Mouse (Mus musculus) embryonic fibroblast, embryonic 13.5 days (primary cell): ENCODE measurements around the gene Atrn.

Source experiments
- CTCF ChIP-seq: IDR thresholded peaks from 2 replicates; pipeline ENCODE4 v1.5.1; 2011; ENCODE audit warnings: mild to moderate bottlenecking, control low read depth, low read length, moderate library complexity, borderline replicate concordance; ENCODE audit not compliant: insufficient read depth
- POLR2A ChIP-seq: IDR thresholded peaks from 2 replicates; pipeline ENCODE4 v1.6.1; 2011; ENCODE audit warnings: low read depth, mild to moderate bottlenecking, control low read depth, low read length, moderate library complexity

DNA sequence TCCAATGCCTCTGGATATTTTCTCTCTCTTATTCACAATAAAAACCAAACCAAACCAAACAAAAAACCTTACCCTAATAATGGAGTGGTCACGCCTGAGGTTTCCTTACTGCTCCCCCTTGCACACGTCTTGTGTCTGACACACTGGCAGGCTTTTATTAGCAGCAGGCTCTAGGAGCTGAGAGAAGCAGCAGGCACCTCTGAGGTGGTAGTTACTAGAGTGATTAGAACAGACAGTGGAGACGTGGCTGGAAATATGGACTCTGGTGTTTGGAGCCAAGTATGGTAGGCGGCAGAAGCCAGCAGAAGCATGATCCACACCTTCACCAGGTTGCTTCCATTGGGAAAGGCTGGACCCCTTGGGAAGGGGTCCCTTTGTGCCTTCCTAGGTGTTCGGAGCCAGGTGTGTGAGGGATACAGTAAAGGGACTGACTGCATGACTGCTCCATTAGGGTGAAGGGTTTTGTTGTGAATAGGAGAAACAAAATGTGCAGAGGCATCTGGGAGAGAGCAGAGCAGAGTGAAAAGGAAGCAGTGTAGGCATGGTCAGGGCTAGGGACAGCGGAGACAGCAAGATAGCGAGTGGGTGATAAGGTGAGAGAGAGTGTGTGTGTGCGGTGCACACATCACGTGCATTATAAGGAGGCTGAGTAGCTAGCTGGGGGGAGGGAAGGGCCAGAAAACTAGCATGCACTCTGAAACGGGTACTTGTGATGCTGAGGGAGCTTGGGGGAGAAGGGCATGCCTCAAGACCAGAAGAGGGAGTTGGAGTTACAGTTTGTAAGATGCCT is 72.0 kb downstream of the Atrn start:
- TF ChIP-seq POLR2A = no peak
- no peak for TF ChIP-seq CTCF
